Mouse (Mus musculus) heart, postnatal 0 days (tissue): Measurements from ENCODE around the gene Orm1.
A peak's percentile ranks its signal among the peaks of the same experiment; 100 is the strongest.
"Not testable (repeated sequence)": the region's sequence is repeated elsewhere in the genome, so short reads cannot be mapped to it uniquely, and the experiment has no call there.

Experiments used
- CTCF ChIP-seq: IDR thresholded peaks from 2 replicates; pipeline ENCODE4 v1.5.1; 2016; ENCODE audit warnings: antibody characterized with exemption, control low read depth, low read depth
- EP300 ChIP-seq: IDR thresholded peaks from 2 replicates; pipeline ENCODE4 v1.6.1; 2016; ENCODE audit warnings: antibody characterized with exemption, low read depth

DNA sequence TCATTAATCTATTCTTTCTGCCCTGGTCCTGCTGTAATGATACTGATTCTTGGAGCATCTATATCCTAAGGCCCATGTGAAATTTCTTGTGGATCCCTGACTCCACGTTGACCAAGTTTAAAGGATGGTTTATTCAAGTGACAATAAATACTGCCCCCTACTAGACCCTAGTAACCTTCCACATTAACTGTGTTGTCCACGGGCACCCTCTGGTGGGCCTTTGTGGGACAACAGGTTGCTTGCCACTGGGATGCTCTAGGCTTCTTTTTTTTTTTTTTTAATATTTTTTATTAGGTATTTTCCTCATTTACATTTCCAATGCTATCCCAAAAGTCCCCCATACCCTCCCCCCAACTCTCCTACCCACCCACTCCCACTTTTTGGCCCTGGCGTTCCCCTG is 24.8 kb upstream of the Orm1 start:
- peak; percentile 81 for TF ChIP-seq CTCF
- TF ChIP-seq EP300 = not testable (repeated sequence)
